Mouse (Mus musculus): ENCODE data around the gene Kcnab3.

Kcnab3 gene

DNA sequence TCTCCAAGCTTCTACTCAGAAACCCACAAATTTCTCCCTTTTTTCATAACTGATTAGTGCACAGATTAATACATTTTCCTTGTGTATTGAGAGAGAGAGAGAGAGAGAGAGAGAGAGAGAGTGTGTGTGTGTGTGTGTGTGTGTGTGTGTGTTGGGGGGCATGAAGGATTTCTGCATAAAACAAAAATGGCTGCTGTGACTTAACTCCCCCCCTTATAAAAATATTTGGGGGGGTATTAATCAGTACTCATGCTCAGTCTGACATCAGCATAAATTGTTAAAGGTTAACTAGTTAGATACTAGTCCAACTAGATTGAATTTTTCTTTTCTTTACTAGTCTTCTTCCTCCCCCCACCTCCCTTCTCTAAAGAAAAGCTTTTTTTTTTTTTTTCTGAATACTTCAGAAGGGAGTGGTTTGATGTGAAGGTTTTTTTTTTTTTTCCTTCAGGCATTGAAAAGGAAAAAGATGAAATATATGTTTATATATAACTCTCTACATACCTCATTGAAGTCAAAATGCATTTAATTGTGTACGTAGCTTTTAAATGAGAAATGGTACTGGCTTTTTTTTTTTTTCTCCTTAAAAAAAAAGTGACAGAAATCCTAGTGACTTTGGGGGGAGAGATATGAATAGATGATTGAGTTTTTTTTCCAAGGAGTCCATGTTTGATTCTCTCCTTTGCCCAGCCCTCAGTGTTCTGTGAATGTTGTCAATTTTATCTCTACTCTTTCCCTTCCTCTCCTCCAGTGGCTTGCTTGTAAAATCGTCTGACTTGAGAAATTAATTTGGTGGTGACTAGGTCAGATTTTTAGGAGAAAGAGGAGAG is 44.1 kb downstream of the Kcnab3 start:
- in situ Hi-C loops (cut with MboI): no loop called here

DNA sequence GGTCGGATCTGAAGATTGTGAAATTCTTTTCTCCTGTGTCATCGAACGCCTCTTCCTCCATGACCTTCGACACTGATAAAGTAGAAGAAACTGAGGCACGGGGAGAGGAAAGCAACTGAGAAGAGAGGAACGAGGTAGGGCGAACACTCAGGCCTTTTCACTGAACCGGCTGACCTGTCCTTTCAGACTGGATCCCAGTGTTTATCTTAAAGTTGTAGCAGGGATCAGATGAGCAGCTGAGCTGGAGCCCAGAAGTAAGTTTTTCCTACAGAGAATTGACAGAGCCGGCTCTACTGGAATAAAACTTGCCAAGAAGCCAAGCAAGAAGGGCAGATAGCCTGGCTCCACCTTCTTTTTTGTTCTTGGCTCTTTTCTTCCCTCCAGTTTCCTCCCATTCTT is 44.8 kb downstream of the Kcnab3 start:
- in situ Hi-C loops (cut with MboI): no loop called here

DNA sequence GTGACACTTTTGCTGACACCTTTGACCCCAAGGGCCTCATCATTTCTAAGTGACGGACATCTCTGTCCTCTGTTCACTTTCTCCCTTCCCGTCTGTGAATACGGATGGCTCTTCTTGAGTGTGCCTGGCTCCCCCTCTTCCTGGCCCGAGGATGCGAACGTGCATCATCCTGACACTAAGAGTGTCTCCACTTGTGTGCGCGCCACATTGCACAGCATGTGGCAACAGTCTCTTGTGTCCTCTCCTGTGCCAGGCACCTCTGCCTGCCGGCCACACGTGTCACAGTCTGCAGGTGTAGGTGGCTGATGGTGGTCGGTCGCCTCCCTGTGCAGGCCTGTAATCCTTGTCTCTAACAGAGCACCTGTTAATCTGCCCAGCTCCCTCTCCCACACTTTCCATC is 45.5 kb downstream of the Kcnab3 start:
- in situ Hi-C loops (cut with MboI): no loop called here

DNA sequence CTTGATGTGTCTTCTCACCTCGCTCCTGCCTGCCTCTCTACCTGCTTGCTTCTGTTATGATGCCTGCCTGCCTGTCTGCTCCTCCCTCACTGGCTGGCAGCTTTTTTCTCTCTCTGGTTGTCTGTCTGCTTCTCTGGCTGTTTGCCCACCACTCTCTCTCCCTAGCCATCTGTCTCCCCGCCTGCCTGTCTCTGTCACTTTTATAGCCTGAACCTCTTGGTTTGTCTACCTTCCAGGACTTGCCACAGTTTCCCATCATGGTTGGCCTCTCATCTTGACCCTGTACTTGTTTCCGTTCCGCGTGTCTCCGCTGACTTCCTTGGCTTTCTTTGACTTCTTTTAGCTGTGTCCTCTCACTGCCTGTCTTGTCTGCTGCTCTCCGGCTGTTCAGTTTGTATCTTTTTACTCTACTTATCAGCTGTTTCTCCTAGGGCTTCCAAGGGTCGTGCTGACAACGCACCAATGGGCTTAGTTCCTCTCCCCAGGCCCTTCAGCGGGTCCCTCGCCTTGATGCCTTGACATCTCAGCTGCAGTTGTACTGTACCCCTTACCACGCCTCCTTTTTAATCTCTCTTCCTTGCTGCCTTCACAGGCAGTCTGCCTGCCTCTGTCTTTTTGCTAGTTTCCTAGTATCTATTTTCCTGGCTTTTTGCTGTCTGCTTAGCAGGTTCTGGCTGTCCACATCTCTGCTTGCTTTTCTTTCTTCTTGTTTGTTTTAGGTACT is 46.2 kb downstream of the Kcnab3 start:
- in situ Hi-C loops (cut with MboI): no loop called here

- in situ Hi-C loops (cut with MboI): no loop called here
These were observed 46.7 kb downstream of the Kcnab3 start for GRCm38 (mm10) chr11:69372780-69373170.

DNA sequence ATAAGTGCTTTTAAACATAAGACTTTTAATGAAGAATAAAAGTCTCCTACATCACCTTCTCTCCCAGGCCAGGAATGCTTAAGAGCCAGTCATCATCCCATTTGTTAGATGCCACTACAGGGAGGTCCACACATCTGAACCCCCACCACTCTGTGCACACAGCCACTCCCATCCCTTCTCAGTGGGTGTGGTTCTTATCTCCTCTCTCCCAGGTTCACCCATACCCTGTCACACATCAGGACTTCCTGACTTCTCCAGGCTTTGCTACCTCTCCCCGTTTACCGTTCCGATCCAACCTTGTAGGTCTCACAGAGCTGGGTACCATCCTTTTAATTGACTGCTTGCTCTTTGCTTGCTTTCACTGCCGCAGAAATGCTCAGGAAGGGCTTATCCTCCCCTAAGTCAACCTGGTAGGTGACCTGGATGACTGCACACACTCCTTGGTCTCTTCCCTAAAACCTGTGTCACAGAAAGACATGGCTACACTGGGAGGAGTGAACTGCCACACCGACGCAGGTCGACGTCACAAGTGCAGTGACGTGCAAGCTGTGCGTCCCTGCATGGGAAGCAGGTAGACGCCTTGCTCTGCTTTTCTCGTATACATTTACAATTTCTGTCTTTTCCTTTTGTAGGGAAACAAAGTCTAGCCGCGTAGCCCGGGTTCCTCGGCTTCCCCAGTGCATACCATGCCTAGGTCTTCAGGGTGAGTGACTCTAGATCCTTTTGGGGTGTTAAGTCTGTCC is 47.3 kb downstream of the Kcnab3 start:
- in situ Hi-C loops (cut with MboI): no loop called here

DNA sequence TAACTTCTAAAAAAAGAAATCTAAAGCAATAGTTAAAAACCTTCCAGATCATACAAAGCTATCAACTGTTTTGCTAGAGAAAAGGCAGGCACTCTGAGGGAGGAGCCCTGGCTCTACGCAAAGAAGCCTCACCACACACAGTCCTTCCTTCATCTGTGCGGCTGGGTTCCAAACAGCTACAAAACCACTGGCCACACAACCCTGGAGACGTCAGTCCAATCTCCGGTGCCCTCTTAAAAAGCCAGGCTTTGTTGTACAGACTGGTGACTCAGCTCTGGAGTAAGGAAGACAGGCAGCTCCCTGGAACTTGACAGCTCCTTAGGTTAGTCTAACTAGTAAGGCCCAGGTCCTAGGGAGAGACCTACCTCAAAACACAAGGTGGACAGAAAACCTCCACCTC is 49.6 kb downstream of the Kcnab3 start:
- in situ Hi-C loops (cut with MboI): no loop called here

- in situ Hi-C loops (cut with MboI): no loop called here
These were observed 51.7 kb downstream of the Kcnab3 start for GRCm38 (mm10) chr11:69377766-69378165.

GRCm38 (mm10) chr11:69379600-69379999 is 53.5 kb downstream of the Kcnab3 start:
- in situ Hi-C loops (cut with MboI): no loop called here

- in situ Hi-C loops (cut with MboI): loop anchor here (5.0 kb wide), 1 partner anchor 114 kb away; no protein-coding TSS in a partner anchor
These were observed 55.3 kb downstream of the Kcnab3 start for GRCm38 (mm10) chr11:69381356-69381755.

All from mature B cell (primary cell).